Mouse (Mus musculus) ovary, postnatal 36 days (tissue): Measurements from ENCODE around the gene Fam168a.

ENCODE experiments used
- DNase-seq: peaks from one replicate; pipeline ENCODE4 v3.0.0; 2022; ENCODE audit warnings: low spot score, mixed read lengths

The Fam168a gene

DNA sequence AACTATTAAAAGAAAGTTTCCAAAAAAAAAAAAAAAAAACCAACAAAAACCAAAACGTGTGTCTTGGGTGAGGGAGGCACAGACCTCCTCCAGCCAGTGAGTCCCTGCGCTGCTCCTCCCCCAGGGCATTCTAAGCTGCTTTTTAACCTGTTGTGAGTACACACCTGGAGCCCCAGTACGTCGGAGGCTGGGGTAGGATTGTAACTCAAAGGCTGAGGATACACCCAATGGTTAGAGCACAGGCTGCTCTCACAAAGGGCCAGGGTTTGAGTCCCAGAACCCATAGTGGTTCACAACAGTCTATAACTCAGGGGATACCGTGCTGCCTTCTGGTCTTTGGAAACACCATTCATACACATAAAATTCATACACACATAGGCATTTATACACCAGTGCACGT, 135.2 kb downstream of the Fam168a start:
- DNase-seq: no peak

GRCm38 (mm10) chr7:100842175-100842574, 135.7 kb downstream of the Fam168a start:
- no peak for DNase-seq

DNA sequence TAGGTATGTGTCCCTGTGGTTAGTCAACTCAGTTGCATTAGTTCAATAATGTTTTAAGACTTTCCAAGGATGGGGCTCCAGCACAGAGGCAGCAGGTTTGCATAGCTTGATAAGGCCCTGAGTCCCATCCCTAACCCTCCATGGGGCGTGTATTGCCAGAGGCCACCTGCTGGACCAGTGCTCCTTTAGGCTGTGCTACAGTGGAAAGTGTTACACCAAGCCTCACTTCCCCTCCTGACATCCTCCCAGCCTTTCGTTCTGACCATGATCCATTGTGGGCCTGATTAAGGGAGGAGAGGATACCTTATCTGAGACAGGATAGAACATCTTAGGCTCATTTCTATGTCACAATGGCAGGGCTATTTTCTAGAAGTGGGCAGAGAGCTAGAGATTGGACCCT, 137.4 kb downstream of the Fam168a start:
- DNase-seq: no peak

- DNase-seq: no peak
These were observed 138.1 kb downstream of the Fam168a start for GRCm38 (mm10) chr7:100844385-100845025.

GRCm38 (mm10) chr7:100845026-100845400, 138.6 kb downstream of the Fam168a start:
- DNase-seq: no peak

DNA sequence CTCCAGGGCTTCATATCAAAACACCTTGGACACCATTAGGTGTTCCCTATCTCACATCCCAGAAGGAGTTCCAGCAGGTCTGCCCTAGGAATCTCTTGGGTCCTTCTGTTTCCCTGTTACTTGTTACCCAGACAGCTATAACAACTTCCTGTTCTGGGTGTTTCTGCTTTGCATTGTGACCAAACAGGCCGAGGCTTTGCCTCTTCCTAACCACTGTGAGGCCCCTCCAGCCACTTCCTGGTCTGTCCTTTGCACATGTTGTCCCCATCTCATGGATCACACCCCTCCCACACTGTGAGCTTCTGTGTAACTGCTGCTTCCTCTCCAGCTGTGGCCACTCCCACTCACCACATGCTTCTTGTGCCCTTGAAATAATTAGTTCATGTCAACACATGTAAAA, 139.0 kb downstream of the Fam168a start:
- DNase-seq: no peak

- peak; percentile 2 for DNase-seq
These were observed 139.6 kb downstream of the Fam168a start for GRCm38 (mm10) chr7:100846033-100846432.

- DNase-seq: peak; percentile 3
These were observed 140.7 kb downstream of the Fam168a start for GRCm38 (mm10) chr7:100847131-100847530.

- peak; percentile 68 for DNase-seq
These were observed 142.3 kb downstream of the Fam168a start for GRCm38 (mm10) chr7:100848744-100849143.

GRCm38 (mm10) chr7:100849508-100849907, 143.1 kb downstream of the Fam168a start:
- DNase-seq: no peak

- no peak for DNase-seq
These were observed 145.3 kb downstream of the Fam168a start for GRCm38 (mm10) chr7:100851481-100852356.

- no peak for DNase-seq
These were observed 147.0 kb downstream of the Fam168a start for GRCm38 (mm10) chr7:100853396-100853795.

GRCm38 (mm10) chr7:100854137-100854814, 147.8 kb downstream of the Fam168a start:
- no peak for DNase-seq

GRCm38 (mm10) chr7:100854861-100855260, 148.4 kb downstream of the Fam168a start:
- no peak for DNase-seq

- DNase-seq: no peak
These were observed 148.9 kb downstream of the Fam168a start for GRCm38 (mm10) chr7:100855300-100855699.

- no peak for DNase-seq
These were observed 149.5 kb downstream of the Fam168a start for GRCm38 (mm10) chr7:100855795-100856573.

DNA sequence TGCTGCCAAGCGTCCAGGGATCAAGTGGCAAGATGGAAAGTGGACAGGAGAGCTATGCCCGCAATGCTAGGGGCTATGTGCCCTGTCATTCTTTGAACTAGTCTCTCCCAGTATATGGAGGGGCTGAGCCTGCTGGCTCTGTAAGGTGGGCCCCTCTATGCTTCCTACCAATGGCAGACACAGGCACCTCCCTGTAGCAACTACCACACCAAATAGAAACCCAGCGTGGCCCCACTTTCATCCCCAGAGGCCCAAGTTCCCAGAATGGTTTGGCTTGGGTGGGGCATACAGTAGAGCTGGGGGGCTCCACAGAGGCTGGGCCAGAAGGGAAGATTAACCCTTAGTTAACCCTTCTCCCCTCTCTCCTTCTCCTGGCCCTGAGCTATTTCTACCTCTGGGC, 154.0 kb downstream of the Fam168a start:
- DNase-seq: no peak

- DNase-seq: no peak
These were observed 154.8 kb downstream of the Fam168a start for GRCm38 (mm10) chr7:100861209-100861608.

- no peak for DNase-seq
These were observed 155.9 kb downstream of the Fam168a start for GRCm38 (mm10) chr7:100862353-100862752.

- peak; percentile 95 for DNase-seq
These were observed 156.6 kb downstream of the Fam168a start, which contains the start of gene Relt for GRCm38 (mm10) chr7:100862828-100863638. Relt (minus strand) TSS chr7:100863446.

DNA sequence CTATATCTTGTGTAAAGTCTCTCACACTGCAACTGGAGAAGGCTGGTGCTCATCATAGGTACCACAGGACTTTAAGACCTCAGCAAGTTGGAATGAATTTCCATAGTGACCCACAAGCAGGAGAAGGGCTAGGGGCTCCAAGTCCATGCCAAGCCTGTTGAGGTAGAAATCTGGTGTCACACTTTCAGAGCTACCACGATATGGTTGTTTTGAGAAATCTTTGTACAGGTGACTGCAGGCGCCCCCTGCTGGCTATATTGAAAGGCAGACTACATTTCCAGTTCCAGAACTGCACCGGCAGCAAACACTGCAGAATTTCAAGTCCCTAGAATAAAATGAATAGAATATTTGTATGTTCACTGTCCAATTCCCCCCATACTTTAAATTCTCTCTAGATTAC, 160.2 kb downstream of the Fam168a start:
- DNase-seq: peak; percentile 42
